Mouse (Mus musculus) midbrain, embryonic 13.5 days (tissue): ENCODE measurements around the gene Fam25c. TPM values are rescaled to one million over a fixed set of nuclear protein-coding genes. Genes with fewer than 3 reads are reported as not detected.
"Not testable (repeated sequence)": the region's sequence is repeated elsewhere in the genome, so short reads cannot be mapped to it uniquely, and the experiment has no call there.

Experiments used
- ATAC-seq: fragments of 200-750 bp; cut with Nextera tagmentation; 2 replicates; pipeline ENCODE4 v1.8.0; 2017; ENCODE audit warnings: mild to moderate bottlenecking, moderate TSS enrichment, moderate library complexity
- H3K27ac ChIP-seq: fragments of 300-500 bp; sonication (generic); 2 replicates; pipeline ENCODE4 v1.5.1; 2015; ENCODE audit warnings: inconsistent platforms, mild to moderate bottlenecking, moderate library complexity
- H3K27me3 ChIP-seq: fragments of 300-500 bp; sonication (generic); 2 replicates; pipeline ENCODE4 v1.6.1; 2015; ENCODE audit warnings: mild to moderate bottlenecking, inconsistent platforms
- H3K36me3 ChIP-seq: fragments of 300-500 bp; sonication (generic); 2 replicates; pipeline ENCODE4 v1.6.1; 2015; ENCODE audit warnings: mild to moderate bottlenecking, inconsistent platforms
- H3K4me1 ChIP-seq: fragments of 300-500 bp; sonication (generic); replicated peaks from 2 replicates; pipeline ENCODE4 v1.6.1; 2015; ENCODE audit warnings: inconsistent platforms
- H3K4me2 ChIP-seq: fragments of 300-500 bp; sonication (generic); replicated peaks from 2 replicates; pipeline ENCODE4 v1.6.1; 2015; ENCODE audit warnings: moderate library complexity, mild to moderate bottlenecking, inconsistent platforms
- H3K4me3 ChIP-seq: fragments of 300-500 bp; sonication (generic); replicated peaks from 2 replicates; pipeline ENCODE4 v1.5.1; 2015; ENCODE audit warnings: mild to moderate bottlenecking, inconsistent platforms
- H3K9ac ChIP-seq: fragments of 300-500 bp; sonication (generic); replicated peaks from 2 replicates; pipeline ENCODE4 v1.6.1; 2015; ENCODE audit warnings: mild to moderate bottlenecking, inconsistent platforms
- H3K9me3 ChIP-seq: fragments of 300-500 bp; sonication (generic); 2 replicates; pipeline ENCODE4 v1.6.1; 2016; ENCODE audit warnings: mild to moderate bottlenecking, inconsistent platforms
- WGBS: fragments of 180-500 bp; shearing (Covaris S2); methylation state at CpG from one replicate; pipeline ENCODE4 v1.1.7; 2015; 5-methylcytosine and 5-hydroxymethylcytosine counted together
- polyA plus RNA-seq: library from polyadenylated mRNA; unstranded; fragments of >200 nt; fragmentation: Nextera tagmentation; extraction: Ambion mirVana; gene quantifications from 2 replicates; pipeline ENCODE4 v1.2.1, GENCODE M21; 2015

Gene Fam25c
- polyA plus RNA-seq, 1 experiment from 2014 or later: not detected

DNA sequence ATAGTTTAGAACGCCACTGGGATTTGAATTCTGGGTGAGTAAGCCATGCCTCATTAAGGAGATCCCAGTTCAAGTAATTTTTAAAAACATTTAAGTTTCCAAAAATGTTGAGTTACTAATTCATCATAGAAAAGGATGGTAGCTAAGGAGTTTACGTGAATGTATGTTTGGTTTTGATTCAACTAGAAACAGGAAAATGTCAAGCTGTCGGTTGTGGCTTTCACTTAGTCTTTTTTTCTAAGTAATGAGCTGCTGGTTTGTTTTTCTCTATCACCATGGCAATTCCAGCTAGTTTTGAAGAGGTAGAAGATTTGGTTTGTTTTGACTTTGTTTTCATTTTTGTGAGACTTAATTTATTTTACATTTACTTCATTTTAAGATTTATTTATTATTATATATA lies 37.8 kb downstream of the Fam25c start:
- WGBS: 93% methylated on average over 3 of the region's 3 CpGs
- Histone ChIP-seq H3K27ac (no peak overlapping the region), H3K9me3 (no peaks in the 10 kb centered on the region), H3K4me2 (no peak overlapping the region), H3K4me3 (no peak overlapping the region), H3K9ac (no peak overlapping the region), H3K27me3 (no peaks in the 10 kb centered on the region), H3K36me3 (peaks cover 25% of the 10 kb centered on the region), H3K4me1 (peaks cover 25% of the 10 kb centered on the region)
- no peak for ATAC-seq

DNA sequence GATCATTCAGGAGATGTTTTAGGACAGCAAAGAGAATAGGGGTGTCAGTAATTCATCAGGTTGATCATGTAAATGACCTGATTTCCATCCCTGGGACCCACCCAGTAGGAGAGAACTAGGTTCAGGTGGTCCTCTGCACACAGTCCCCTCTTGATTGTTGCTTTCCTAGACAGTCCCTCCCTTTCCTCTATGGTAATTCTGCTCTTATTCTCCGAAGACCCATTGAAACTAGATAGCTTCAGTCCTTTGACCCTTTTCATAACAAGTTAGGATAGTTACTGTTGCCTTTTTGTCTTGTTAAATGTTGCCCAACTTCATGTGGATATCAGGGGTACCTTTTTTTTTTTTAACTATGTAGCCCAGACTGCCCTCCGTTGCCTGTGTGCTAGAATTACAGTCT lies 38.9 kb downstream of the Fam25c start:
- H3K4me2 ChIP-seq: no peak overlapping the region
- no peak overlapping the region for H3K9ac ChIP-seq
- peaks cover 33% of the 10 kb centered on the region for H3K4me1 ChIP-seq
- WGBS: 100% methylated on average over 2 of the region's 2 CpGs
- no peak for ATAC-seq
- H3K27me3 ChIP-seq: no peaks in the 10 kb centered on the region
- H3K36me3 ChIP-seq: peaks cover 22% of the 10 kb centered on the region
- H3K27ac ChIP-seq: no peak overlapping the region
- H3K4me3 ChIP-seq: no peak overlapping the region
- H3K9me3 ChIP-seq: no peaks in the 10 kb centered on the region

DNA sequence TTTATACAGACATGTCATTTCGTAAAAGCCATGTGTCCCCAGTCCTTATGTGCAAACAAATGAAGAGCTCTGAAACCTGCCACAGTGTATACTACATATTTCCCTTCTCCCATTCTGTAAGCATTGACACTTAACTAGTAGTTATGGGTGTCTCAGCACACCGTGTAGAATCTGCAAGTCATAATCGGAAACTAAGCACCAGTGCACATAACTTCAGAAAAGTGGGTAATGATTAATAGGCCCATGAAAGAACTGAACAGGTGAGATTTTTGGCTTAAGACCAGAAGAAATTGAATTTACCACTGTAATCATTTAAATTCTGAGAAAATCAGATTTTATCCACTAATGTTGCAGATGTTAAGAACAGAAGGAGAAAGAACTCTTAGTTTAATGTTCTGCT lies 40.4 kb downstream of the Fam25c start:
- Histone ChIP-seq H3K4me3 (no peak overlapping the region), H3K9me3 (no peaks in the 10 kb centered on the region), H3K27ac (no peak overlapping the region), H3K4me2 (no peak overlapping the region), H3K36me3 (peaks cover 10% of the 10 kb centered on the region), H3K9ac (no peak overlapping the region), H3K27me3 (no peaks in the 10 kb centered on the region), H3K4me1 (peaks cover 33% of the 10 kb centered on the region)
- ATAC-seq: no peak
- WGBS: 94% methylated on average over 3 of the region's 3 CpGs

DNA sequence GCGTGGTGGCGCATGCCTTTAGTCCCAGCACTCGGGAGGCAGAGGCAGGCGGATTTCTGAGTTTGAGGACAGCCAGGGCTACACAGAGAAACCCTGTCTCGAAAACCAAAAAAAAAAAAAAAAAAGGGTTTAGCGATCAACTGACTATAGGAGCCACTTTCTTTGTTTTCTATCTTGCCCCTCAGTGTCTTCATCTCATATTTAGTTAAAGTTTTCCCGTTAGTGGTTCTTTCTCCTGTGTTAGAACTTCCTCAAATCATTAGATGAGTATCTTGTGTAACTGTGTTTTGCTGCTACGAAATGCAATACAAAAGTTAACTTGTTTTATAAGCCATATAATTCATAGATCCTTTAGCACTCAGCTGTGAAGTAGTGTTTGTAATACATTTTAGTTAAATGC lies 40.9 kb downstream of the Fam25c start:
- WGBS: 91% methylated on average over 8 of the region's 8 CpGs
- not testable (repeated sequence) for H3K27me3 ChIP-seq, H3K27ac ChIP-seq, ATAC-seq, H3K4me2 ChIP-seq, H3K9ac ChIP-seq, H3K36me3 ChIP-seq, H3K9me3 ChIP-seq, H3K4me3 ChIP-seq
- H3K4me1 ChIP-seq: peaks cover 33% of the 10 kb centered on the region

DNA sequence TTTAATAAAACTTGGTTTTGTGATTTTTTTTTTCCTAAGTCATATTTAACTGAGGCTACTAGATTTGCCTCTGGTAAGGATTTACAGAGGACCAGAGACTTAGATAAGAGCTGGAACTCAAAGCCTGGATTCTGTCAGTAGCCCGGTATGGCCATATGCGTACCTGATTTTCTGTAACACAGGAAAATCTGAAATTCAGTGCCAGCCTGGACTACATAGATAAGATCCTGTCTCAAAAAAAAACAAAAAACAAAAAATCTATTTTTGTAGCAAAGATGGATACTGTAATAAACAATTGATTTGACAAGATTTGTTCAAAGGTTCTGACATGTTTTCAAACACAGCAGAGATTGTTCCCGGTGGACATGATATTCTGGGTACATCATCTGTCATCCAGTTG lies 41.6 kb downstream of the Fam25c start:
- peak overlapping the region; percentile 82 for H3K4me2 ChIP-seq
- no peak overlapping the region for H3K27ac ChIP-seq
- H3K4me3 ChIP-seq: peak overlapping the region; percentile 97; the same call in 1 of the 2 replicates

DNA sequence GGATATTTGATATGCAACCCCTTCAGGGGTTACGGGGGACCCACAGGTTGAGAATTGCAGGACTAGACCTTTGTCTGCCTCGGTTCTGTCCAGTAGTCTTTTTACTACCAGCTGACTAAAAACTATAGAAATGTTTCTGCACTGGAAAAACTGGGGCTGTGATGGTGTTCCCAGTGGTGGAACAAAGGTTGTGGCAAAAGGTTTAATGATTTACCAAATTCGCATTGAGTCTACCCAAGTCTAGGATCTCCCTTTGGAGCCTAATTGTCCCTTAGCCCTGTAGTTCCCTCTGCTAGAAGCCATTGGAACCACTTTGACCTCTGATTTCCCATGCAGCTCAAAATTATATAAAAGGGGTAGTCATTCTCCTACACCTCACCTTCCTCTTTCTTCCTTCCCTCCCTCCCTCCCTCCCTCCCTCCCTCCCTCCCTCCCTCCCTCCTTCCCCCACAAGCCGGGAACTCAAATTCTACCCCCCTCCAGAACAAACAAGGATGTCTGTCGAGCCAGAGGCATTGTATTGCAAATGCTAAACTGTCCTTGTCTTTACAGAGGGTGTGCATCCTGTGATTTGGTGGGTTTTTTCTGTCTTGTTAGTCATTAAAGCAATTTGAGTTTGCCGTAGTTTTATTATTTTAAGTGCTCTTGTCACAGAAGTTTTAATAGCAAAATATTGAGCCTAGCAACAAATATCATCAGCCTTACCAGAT lies 42.7 kb downstream of the Fam25c start:
- H3K36me3 ChIP-seq: 0 out of 2 replicates have a peak, but pooled peaks cover 4% of the 10 kb centered on the region
- peak overlapping the region; percentile 97 for H3K4me3 ChIP-seq
- H3K9me3 ChIP-seq: no peaks in the 10 kb centered on the region
- H3K4me1 ChIP-seq: peaks cover 33% of the 10 kb centered on the region
- peak overlapping the region; percentile 82 for H3K4me2 ChIP-seq
- WGBS: 25% methylated on average over 5 of the region's 6 CpGs
- H3K27me3 ChIP-seq: no peaks in the 10 kb centered on the region
- H3K9ac ChIP-seq: peak overlapping the region; percentile 96
- ATAC-seq: no peak
- H3K27ac ChIP-seq: no peak overlapping the region

More for the DNA sequence above, 41.6 kb downstream of the Fam25c start:
- 0 out of 2 replicates have a peak, but pooled peaks cover 4% of the 10 kb centered on the region for H3K36me3 ChIP-seq
- no peak overlapping the region for H3K9ac ChIP-seq
- no peaks in the 10 kb centered on the region for H3K27me3 ChIP-seq
- 87% methylated on average over 3 of the region's 3 CpGs for WGBS
- H3K4me1 ChIP-seq: peaks cover 33% of the 10 kb centered on the region
- H3K9me3 ChIP-seq: no peaks in the 10 kb centered on the region
- ATAC-seq: no peak

DNA sequence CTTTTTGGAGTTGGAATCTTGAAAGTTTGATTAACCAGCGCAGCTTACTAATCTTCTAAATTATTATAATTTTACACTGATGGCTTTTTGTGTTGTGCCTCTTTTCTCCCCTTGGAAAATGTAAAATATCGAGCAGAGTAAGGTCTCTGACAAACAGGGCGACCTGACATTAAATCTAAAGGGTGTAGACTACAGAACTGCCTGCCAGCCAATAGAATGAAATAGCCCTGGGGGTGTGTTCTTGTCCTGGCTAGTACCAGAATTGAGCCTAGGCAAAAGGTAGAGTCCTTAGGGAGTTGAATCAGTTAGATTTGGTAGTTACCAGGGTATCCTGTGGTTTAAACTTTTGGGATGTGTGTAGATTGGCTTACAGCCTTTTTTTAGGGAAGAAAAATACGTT lies 43.5 kb downstream of the Fam25c start:
- no peaks in the 10 kb centered on the region for H3K9me3 ChIP-seq
- peak overlapping the region; percentile 82 for H3K4me2 ChIP-seq
- 4% methylated on average over 4 of the region's 4 CpGs for WGBS
- peak overlapping the region; percentile 96 for H3K9ac ChIP-seq
- H3K27ac ChIP-seq: peak overlapping the region; percentile 97; the same call in 1 of the 2 replicates
- no peaks in the 10 kb centered on the region for H3K27me3 ChIP-seq
- no peaks in the 10 kb centered on the region for H3K36me3 ChIP-seq
- H3K4me1 ChIP-seq: peaks cover 33% of the 10 kb centered on the region
- peak overlapping the region; percentile 97 for H3K4me3 ChIP-seq
- no peak for ATAC-seq

DNA sequence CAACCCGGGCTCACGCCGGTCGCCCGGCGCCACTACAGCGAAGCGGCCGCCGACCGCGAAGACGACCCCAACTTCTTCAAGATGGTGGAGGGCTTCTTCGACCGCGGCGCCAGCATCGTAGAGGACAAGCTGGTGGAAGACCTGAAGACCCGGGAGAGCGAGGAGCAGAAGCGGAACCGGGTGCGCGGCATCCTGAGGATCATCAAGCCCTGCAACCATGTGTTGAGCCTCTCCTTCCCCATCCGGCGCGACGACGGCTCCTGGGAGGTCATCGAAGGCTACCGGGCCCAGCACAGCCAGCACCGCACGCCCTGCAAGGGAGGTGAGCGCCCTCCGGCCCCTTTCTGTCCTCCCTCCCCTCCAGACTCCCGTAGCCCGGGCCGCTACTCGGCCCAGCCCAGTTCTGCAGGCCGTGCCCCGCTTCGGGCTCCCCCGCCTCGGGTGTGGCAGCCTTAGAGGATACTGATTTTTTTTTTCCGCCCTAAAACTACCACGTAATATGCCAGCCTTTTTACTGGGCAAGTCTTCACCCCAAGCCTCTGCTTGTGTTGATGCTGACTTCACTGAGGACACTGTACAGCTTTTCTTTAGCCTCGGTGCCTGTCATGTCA lies 44.1 kb downstream of the Fam25c start:
- peak; percentile 48 for ATAC-seq

DNA sequence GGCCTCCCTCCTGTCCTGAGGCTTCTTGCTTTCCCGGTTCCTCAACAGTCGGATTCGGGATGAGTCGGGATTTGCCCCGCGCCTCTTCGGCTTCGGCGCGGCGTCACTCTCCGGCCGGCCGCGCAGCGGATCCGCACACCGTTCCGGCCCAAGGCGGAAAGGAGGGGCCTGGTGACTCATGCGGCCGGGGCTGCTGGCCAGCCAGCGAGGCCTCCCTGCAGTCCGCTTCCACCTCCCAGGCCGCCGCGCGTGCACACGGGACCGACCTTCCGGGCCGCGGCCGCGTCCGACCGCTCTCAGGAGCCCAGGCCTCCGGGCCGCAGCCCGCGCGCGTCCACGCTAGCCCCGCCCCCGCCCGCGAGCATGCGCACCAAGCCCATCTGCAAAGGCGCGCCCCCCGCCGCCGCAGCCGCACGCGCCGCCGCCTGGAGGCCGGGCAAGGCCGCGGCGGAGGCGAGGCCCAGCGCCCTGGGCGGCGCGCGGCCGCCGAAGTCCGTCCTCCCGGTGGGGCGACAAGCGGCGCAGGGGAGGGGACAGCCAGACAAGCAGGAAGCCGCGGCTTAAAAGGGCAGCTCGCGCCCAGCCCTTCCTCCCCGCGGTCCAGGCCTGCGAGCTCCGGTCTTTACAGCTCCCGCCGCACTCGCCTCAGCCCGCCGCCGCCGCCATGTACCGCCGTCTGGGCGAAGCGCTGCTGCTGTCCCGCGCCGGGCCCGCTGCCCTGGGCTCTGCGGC lies 44.8 kb downstream of the Fam25c start, which contains the start of the genes Shld2 and Glud1:
Gene Shld2 (minus strand): TSS at position 260 of the 732 bp plus-strand sequence.
Gene Glud1 (plus strand): TSS at position 494 of the 732 bp plus-strand sequence.
- H3K36me3 ChIP-seq: no peaks in the 10 kb centered on the region
- H3K9me3 ChIP-seq: no peaks in the 10 kb centered on the region
- no peaks in the 10 kb centered on the region for H3K27me3 ChIP-seq
- H3K27ac ChIP-seq: peak within 1 kb of the TSS; percentile 97
- peak within 1 kb of the TSS; percentile 82 for H3K4me2 ChIP-seq
- peak; percentile 97 for ATAC-seq
- H3K9ac ChIP-seq: peak within 1 kb of the TSS; percentile 96
- peaks cover 32% of the 10 kb centered on the region for H3K4me1 ChIP-seq
- under 1% methylated on average over 46 of the region's 100 CpGs for WGBS
- H3K4me3 ChIP-seq: peak within 1 kb of the TSS; percentile 97

More for the DNA sequence above, 44.1 kb downstream of the Fam25c start:
- no peaks in the 10 kb centered on the region for H3K9me3 ChIP-seq
- peaks cover 33% of the 10 kb centered on the region for H3K4me1 ChIP-seq
- H3K27me3 ChIP-seq: no peaks in the 10 kb centered on the region
- peak overlapping the region; percentile 97 for H3K4me3 ChIP-seq
- 0% methylated on average over 45 of the region's 47 CpGs for WGBS
- H3K4me2 ChIP-seq: peak overlapping the region; percentile 82
- no peaks in the 10 kb centered on the region for H3K36me3 ChIP-seq
- peak overlapping the region; percentile 97 for H3K27ac ChIP-seq
- peak overlapping the region; percentile 96 for H3K9ac ChIP-seq

DNA sequence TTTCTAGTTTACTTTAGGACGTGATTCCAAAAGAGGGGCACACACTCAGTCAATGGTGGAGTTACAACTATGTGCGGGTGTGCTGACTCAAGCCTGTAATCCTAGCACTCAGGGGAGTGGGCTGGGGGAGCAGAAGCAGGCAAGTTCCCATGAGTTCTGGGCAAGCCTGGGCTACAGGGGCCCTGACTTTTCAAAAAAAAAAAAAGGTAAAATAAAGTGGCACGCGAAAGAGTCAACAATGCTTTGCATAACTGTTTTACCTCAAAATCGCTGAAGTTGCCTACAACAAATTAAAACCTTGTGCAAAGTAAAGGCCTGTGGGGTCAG lies 45.4 kb downstream of the Fam25c start:
- Histone ChIP-seq H3K9ac (peak overlapping the region; percentile 96), H3K27me3 (no peaks in the 10 kb centered on the region), H3K9me3 (no peaks in the 10 kb centered on the region), H3K4me2 (peak overlapping the region; percentile 82), H3K27ac (peak overlapping the region; percentile 97), H3K4me1 (peaks cover 27% of the 10 kb centered on the region), H3K4me3 (peak overlapping the region; percentile 97), H3K36me3 (no peaks in the 10 kb centered on the region)
- no peak for ATAC-seq
- 9% methylated on average over 5 of the region's 5 CpGs for WGBS

DNA sequence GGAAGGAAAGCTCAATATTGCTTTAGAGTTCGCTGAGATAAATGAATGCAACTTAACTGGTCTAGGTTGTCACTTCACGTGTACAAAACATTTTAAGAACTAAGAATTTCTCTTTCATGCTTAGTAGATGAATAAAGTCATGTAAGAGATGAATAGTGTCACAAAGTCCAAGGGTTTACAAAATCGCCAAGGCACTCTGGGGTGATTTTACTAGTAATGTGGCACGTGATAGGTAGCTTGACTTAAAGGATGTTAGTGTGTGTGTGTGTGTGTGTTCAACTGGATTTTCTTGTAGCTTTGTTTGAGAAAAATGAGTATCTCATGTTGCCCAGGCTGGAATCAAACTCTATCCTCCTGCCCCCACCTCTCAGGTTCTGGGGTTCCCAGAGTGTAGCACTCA lies 46.0 kb downstream of the Fam25c start:
- no peaks in the 10 kb centered on the region for H3K36me3 ChIP-seq
- H3K9ac ChIP-seq: no peak overlapping the region
- no peak for ATAC-seq
- H3K27me3 ChIP-seq: no peaks in the 10 kb centered on the region
- no peak overlapping the region for H3K4me3 ChIP-seq
- WGBS: 91% methylated on average over 4 of the region's 4 CpGs
- no peaks in the 10 kb centered on the region for H3K9me3 ChIP-seq
- no peak overlapping the region for H3K4me2 ChIP-seq
- no peak overlapping the region for H3K27ac ChIP-seq
- H3K4me1 ChIP-seq: peaks cover 24% of the 10 kb centered on the region

DNA sequence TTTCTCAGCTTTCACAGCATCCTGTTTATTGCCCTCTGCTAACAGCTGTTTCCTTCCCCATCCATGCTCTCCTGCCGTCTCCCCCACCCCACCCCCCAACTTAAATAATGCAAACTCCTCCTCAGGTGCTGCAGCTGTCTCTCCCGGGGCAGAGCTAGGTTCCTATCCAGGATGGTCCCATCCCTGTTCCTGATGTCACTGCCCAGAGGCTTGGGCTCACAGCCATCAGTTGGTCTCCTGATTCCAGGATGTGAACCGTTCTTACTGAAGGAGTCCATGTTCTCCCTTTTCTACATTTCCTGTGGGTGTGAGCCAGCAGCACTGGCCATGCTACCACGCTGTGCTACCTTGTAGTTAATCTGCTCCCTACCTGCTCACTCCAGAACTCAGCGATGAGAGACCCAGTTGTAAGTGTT lies 52.0 kb downstream of the Fam25c start:
- no peak for ATAC-seq
- Histone ChIP-seq H3K9ac (no peak overlapping the region), H3K27ac (no peak overlapping the region)

More for the DNA sequence above, 52.0 kb downstream of the Fam25c start:
- no peaks in the 10 kb centered on the region for H3K9me3 ChIP-seq
- H3K4me3 ChIP-seq: no peak overlapping the region
- no peak overlapping the region for H3K4me2 ChIP-seq
- no peaks in the 10 kb centered on the region for H3K4me1 ChIP-seq
- 49% methylated on average over 5 of the region's 5 CpGs for WGBS
- H3K27me3 ChIP-seq: no peaks in the 10 kb centered on the region
- no peaks in the 10 kb centered on the region for H3K36me3 ChIP-seq
